Comparison of ENCODE assay signal across 29 mouse cellular contexts in the genomic region with DNA sequence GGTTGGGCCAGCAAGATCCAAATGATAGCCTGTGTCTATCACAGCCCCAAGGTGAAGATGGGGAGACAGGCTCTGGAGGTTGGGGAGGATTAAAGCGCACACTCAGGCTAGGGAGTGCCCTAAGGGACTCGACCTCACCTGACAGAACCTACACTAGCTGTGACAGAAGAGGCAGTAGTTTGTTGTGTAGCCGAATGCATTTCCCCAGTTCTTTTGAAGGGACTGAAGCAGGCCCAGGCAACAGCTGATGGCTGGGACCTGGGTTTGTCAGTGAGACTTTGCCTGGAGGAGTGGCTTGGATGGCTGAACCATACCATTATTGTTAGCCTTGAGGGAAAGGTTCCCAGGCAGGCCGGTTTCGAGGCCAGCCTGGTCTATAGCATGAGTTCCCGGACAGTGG. TPM values are rescaled to one million over a fixed set of nuclear protein-coding genes. Genes with fewer than 3 reads are reported as not detected.
DNase-seq lines count a peak whose midpoint lies in the region; ATAC-seq and TF ChIP-seq lines count a peak whose summit lies in the region.
"Had no signal": no experiment of that assay in that cellular context is flagged by ENCODE, and none has a peak within 500 bp of the region (broad histone marks: within the 10 kb centered on the region; RNA-seq: fewer than 3 reads in every experiment).

No protein-coding gene starts in this region.

- no peak for TF ChIP-seq EP300 in ES-Bruce4 (IDR thresholded peaks at IDR 0.05; ENCODE audit: insufficient read depth, low read depth, low read length)

- in situ Hi-C loops in ES-E14 (cut with MboI; ENCODE audit: low sequenced_read_pairs in 2 of 2, unreplicated experiment in 2 of 2): no loop called here

- WGBS in midbrain, embryonic 11.5 days: 92% methylated on average over 6 of the region's 6 CpGs
- WGBS in midbrain, embryonic 15.5 days: 88% methylated on average over 6 of the region's 6 CpGs

- H3K9ac ChIP-seq in midbrain, embryonic 11.5 days (ENCODE audit: low read length): no peak overlapping the region
- no peak overlapping the region for H3K9ac ChIP-seq in midbrain, embryonic 15.5 days
- H3K9ac ChIP-seq in ES-Bruce4 (ENCODE audit: low read depth, poor library complexity, severe bottlenecking): no peak overlapping the region
- H3K9ac ChIP-seq in ES-E14 (ENCODE audit: insufficient read depth, low read depth, low read length, poor library complexity, severe bottlenecking): no peak overlapping the region
- H3K9ac ChIP-seq: embryonic facial prominence, embryonic 12.5 days; forebrain, embryonic 12.5 days had no signal

- no peak for ATAC-seq in midbrain, embryonic 11.5 days (ENCODE audit: low FRiP score)
- no peak for ATAC-seq in midbrain, embryonic 15.5 days (replicated peaks)
- ATAC-seq: CD4-positive, CD25-positive, alpha-beta regulatory T cell, adult 4 months; forebrain, embryonic 14.5 days; forebrain, embryonic 16.5 days had no signal

- no peaks in the 10 kb centered on the region for H3K27me3 ChIP-seq in midbrain, embryonic 11.5 days (ENCODE audit: control insufficient read depth, insufficient read depth, low read length)
- H3K27me3 ChIP-seq in midbrain, embryonic 15.5 days (replicated peaks): no peaks in the 10 kb centered on the region
- no peaks in the 10 kb centered on the region for H3K27me3 ChIP-seq in ES-Bruce4 (ENCODE audit: control insufficient read depth, insufficient read depth, low read length, poor library complexity, severe bottlenecking)
- H3K27me3 ChIP-seq: CH12.LX; embryonic facial prominence, embryonic 12.5 days; forebrain, embryonic 12.5 days had no signal

- H3K4me1 ChIP-seq in midbrain, embryonic 11.5 days (ENCODE audit: control insufficient read depth, insufficient read depth, low read length): no peaks in the 10 kb centered on the region
- no peaks in the 10 kb centered on the region for H3K4me1 ChIP-seq in midbrain, embryonic 15.5 days
- H3K4me1 ChIP-seq in ES-Bruce4 (ENCODE audit: control insufficient read depth, insufficient read depth, low read length): no peaks in the 10 kb centered on the region
- peaks cover 0 to 15% of the 10 kb centered on the region in 2 experiments; a peak in 1 of 4 replicates for H3K4me1 ChIP-seq in ES-E14 (ENCODE audit: control insufficient read depth in 2 of 2, insufficient read depth in 2 of 2, low read length in 2 of 2, poor library complexity in 1 of 2)
- H3K4me1 ChIP-seq: embryonic facial prominence, embryonic 10.5 days; embryonic facial prominence, embryonic 12.5 days; forebrain, embryonic 12.5 days had no signal

- no peak for TF ChIP-seq POLR2A in ES-Bruce4 (IDR thresholded peaks at IDR 0.05; ENCODE audit: insufficient read depth, low read length)

- no peak overlapping the region for H3K27ac ChIP-seq in midbrain, embryonic 11.5 days (ENCODE audit: low read depth, low read length)
- H3K27ac ChIP-seq in midbrain, embryonic 15.5 days: no peak overlapping the region
- H3K27ac ChIP-seq in ES-Bruce4 (ENCODE audit: insufficient read depth, low read length) (peak overlapping the region; percentile 8), ES-E14 (ENCODE audit: insufficient read depth, low read depth, low read length, poor library complexity, severe bottlenecking) (peak overlapping the region; percentile 56)
- H3K27ac ChIP-seq: embryonic facial prominence, embryonic 10.5 days; embryonic facial prominence, embryonic 12.5 days; forebrain, embryonic 12.5 days had no signal

- H3K4me3 ChIP-seq in midbrain, embryonic 11.5 days (ENCODE audit: low read depth, low read length): no peak overlapping the region
- H3K4me3 ChIP-seq in midbrain, embryonic 15.5 days: no peak overlapping the region
- no peak overlapping the region for H3K4me3 ChIP-seq in ES-Bruce4 (ENCODE audit: low read depth, low read length)
- no peak overlapping the region for H3K4me3 ChIP-seq in ES-E14 (ENCODE audit: insufficient read depth in 1 of 2, low read depth in 1 of 2, low read length in 2 of 2, poor library complexity in 1 of 2, severe bottlenecking in 1 of 2)
- H3K4me3 ChIP-seq: embryonic facial prominence, embryonic 10.5 days; embryonic facial prominence, embryonic 12.5 days; forebrain, embryonic 12.5 days had no signal

- DNase-seq in midbrain, embryonic 11.5 days (ENCODE audit: low spot score, missing footprints): peak; percentile 53
- DNase-seq in ES-E14 (ENCODE audit: low read depth, low spot score) (no peak), ZHBTc4 (ENCODE audit: low read depth, low spot score) (peak; percentile 60)
- DNase-seq in cerebellum, adult 11 months: no peak
- DNase-seq in lung, postnatal 10 days: no peak
- DNase-seq: adrenal gland, adult 2 months; adrenal gland, postnatal 10 days; adrenal gland, postnatal 25 days; B cell, adult 2 months; cerebellum, adult 11-12 months; cerebellum, adult 2 months; cerebellum, adult 9-10 months; cerebellum, postnatal 10 days; cerebellum, postnatal 25 days had no signal

- H3K36me3 ChIP-seq in midbrain, embryonic 11.5 days (ENCODE audit: control insufficient read depth, insufficient read depth, low read length): peaks cover 4% of the 10 kb centered on the region; the same call in 1 of the 2 replicates
- H3K36me3 ChIP-seq in midbrain, embryonic 15.5 days (replicated peaks): no peaks in the 10 kb centered on the region
- H3K36me3 ChIP-seq in ES-Bruce4 (ENCODE audit: control insufficient read depth, insufficient read depth, low read length, poor library complexity, severe bottlenecking): peaks cover 48% of the 10 kb centered on the region
- H3K36me3 ChIP-seq in ES-E14 (ENCODE audit: control insufficient read depth, insufficient read depth, low read length, poor library complexity, severe bottlenecking): peaks cover 39% of the 10 kb centered on the region

- no peak for TF ChIP-seq CTCF in ES-Bruce4 (IDR thresholded peaks at IDR 0.05; ENCODE audit: low read depth, low read length)

- H3K9me3 ChIP-seq in midbrain, embryonic 11.5 days (ENCODE audit: control insufficient read depth, low read length): no peaks in the 10 kb centered on the region
- H3K9me3 ChIP-seq in midbrain, embryonic 15.5 days: no peaks in the 10 kb centered on the region
- H3K9me3 ChIP-seq in ES-Bruce4 (replicated peaks; ENCODE audit: control insufficient read depth, insufficient read depth, low read length, poor library complexity, severe bottlenecking) (no peaks in the 10 kb centered on the region), ES-E14 (ENCODE audit: control insufficient read depth, insufficient read depth, low read depth, low read length) (no peaks in the 10 kb centered on the region)
- H3K9me3 ChIP-seq: embryonic facial prominence, embryonic 10.5 days; embryonic facial prominence, embryonic 12.5 days; forebrain, embryonic 12.5 days had no signal

- no peak overlapping the region for H3K4me2 ChIP-seq in midbrain, embryonic 11.5 days
- no peak overlapping the region for H3K4me2 ChIP-seq in midbrain, embryonic 15.5 days
- H3K4me2 ChIP-seq: embryonic facial prominence, embryonic 12.5 days; forebrain, embryonic 12.5 days had no signal

TF ChIP-seq in ES-E14, 5 proteins besides CTCF, POLR2A, EP300 and RAD21:
- TF ChIP-seq CHD2 (IDR thresholded peaks at IDR 0.05; ENCODE audit: low read depth, low read length) (no peak), ZNF384 (IDR thresholded peaks at IDR 0.05; ENCODE audit: low read depth, low read length) (no peak), MAFK (IDR thresholded peaks at IDR 0.05; ENCODE audit: insufficient read depth, low read depth, low read length) (no peak), ZC3H11A (IDR thresholded peaks at IDR 0.05; ENCODE audit: borderline replicate concordance, low read depth, low read length) (no peak), HCFC1 (IDR thresholded peaks at IDR 0.05; ENCODE audit: borderline replicate concordance, insufficient read depth, low read length) (no peak)

RNA-seq across cellular contexts. Expression of a gene that starts 2.6 kb away (rescaled TPM):
- polyA plus RNA-seq in midbrain, embryonic 11.5 days (2014; fragmentation: Nextera tagmentation; extraction: Ambion mirVana): not detected in 2 replicates
- not detected in 2 replicates for polyA plus RNA-seq in midbrain, embryonic 15.5 days (2015; fragmentation: Nextera tagmentation; extraction: Ambion mirVana)
- 34.9 and 36.3 TPM in 2 replicates for polyA plus RNA-seq in ES-Bruce4 (2011; ENCODE audit: insufficient read depth, insufficient read length, low read depth, missing spikeins)
- 25.7 and 30.8 TPM in 2 replicates for total RNA-seq in ES-E14 (2012; rRNA removed)
- total RNA-seq: adrenal gland, adult 2 months; adrenal gland, postnatal 10 days; adrenal gland, postnatal 25 days; adrenal gland, postnatal 4 days; CH12.LX; MEL had no signal
- polyA plus RNA-seq: adrenal gland, adult 2 months; brain, embryonic 14.5 days; CD4-positive, CD25-positive, alpha-beta regulatory T cell, adult 4 months; cerebellum, adult 2 months; cortical plate, adult 2 months; embryonic facial prominence, embryonic 10.5 days; embryonic facial prominence, embryonic 12.5 days; embryonic facial prominence, embryonic 14.5 days; forebrain, embryonic 12.5 days; forebrain, embryonic 16.5 days; frontal cortex, adult 2 months had no signal

RNA-seq across cellular contexts. Expression of a gene that starts 30.6 kb away (rescaled TPM):
- 25.7 and 29.8 TPM in 2 replicates for polyA plus RNA-seq in midbrain, embryonic 11.5 days (2014; fragmentation: Nextera tagmentation; extraction: Ambion mirVana)
- polyA plus RNA-seq in midbrain, embryonic 15.5 days (2015; fragmentation: Nextera tagmentation; extraction: Ambion mirVana): 4.0 and 4.9 TPM in 2 replicates
- polyA plus RNA-seq in ES-Bruce4 (2011; ENCODE audit: insufficient read depth, insufficient read length, low read depth, missing spikeins): 471 and 519 TPM in 2 replicates
- 281 and 391 TPM in 2 replicates for total RNA-seq in ES-E14 (2012; rRNA removed)

Comparison
In these comparisons a context has a peak if more than half of its experiments do, and no peak if none do; other contexts are left out.
1. DNase-seq: peak in midbrain, embryonic 11.5 days (single experiment) and ZHBTc4 (single experiment); none in ES-E14 (single experiment), cerebellum, adult 11 months (single experiment) and lung, postnatal 10 days (single experiment).
2. H3K27ac ChIP-seq: peak in ES-Bruce4 (single experiment) and ES-E14 (single experiment); none in midbrain, embryonic 11.5 days (single experiment) and midbrain, embryonic 15.5 days (single experiment).
3. RNA of a gene that starts 2.6 kb away (polyA plus RNA-seq): 34.9 to 36.3 TPM in ES-Bruce4; not detected in midbrain, embryonic 15.5 days and not detected in midbrain, embryonic 11.5 days; every median in the first group is over 10 times any median in the second.
4. RNA of a gene that starts 30.6 kb away (polyA plus RNA-seq): 471 to 519 TPM in ES-Bruce4; 25.7 to 29.8 TPM in midbrain, embryonic 11.5 days and 4.0 to 4.9 TPM in midbrain, embryonic 15.5 days; every median in the first group is over 10 times any median in the second.